Mouse (Mus musculus) forebrain, embryonic 14.5 days (tissue): ENCODE data around the gene Cdh26. TPM values are rescaled to one million over a fixed set of nuclear protein-coding genes. Genes with fewer than 3 reads are reported as not detected.
A peak's percentile ranks its signal among the peaks of the same experiment; 100 is the strongest.

Experiments used
- ATAC-seq: fragments of 200-750 bp; cut with Nextera tagmentation; 2 replicates; pipeline ENCODE4 v1.8.0; 2017; ENCODE audit warnings: mild to moderate bottlenecking, moderate library complexity
- DNase-seq: peaks from one replicate; pipeline ENCODE4 v3.0.0-alpha.2; 2015; ENCODE audit warnings: low spot score
- H3K27ac ChIP-seq: fragments of 300-500 bp; sonication (generic); 2 replicates; pipeline ENCODE4 v1.5.1; 2014; ENCODE audit warnings: low read depth, mild to moderate bottlenecking, control low read depth, low read length, moderate library complexity
- H3K27me3 ChIP-seq: fragments of 300-500 bp; sonication (generic); replicated peaks from 2 replicates; pipeline ENCODE4 v1.6.1; 2014; ENCODE audit warnings: low read length, control low read depth, mixed read lengths; ENCODE audit not compliant: control insufficient read depth, insufficient read depth
- H3K36me3 ChIP-seq: fragments of 300-500 bp; sonication (generic); 2 replicates; pipeline ENCODE4 v1.6.1; 2014; ENCODE audit warnings: low read length, control low read depth; ENCODE audit not compliant: control insufficient read depth, insufficient read depth
- H3K4me1 ChIP-seq: fragments of 300-500 bp; sonication (generic); 2 replicates; pipeline ENCODE4 v1.6.1; 2014; ENCODE audit warnings: antibody characterized with exemption, low read length, control low read depth; ENCODE audit not compliant: control insufficient read depth, insufficient read depth
- H3K4me2 ChIP-seq: fragments of 300-500 bp; sonication (generic); 2 replicates; pipeline ENCODE4 v1.6.1; 2014; ENCODE audit warnings: mild to moderate bottlenecking, control low read depth, low read length
- H3K4me3 ChIP-seq: fragments of 300-500 bp; sonication (generic); 2 replicates; pipeline ENCODE4 v1.5.1; 2014; ENCODE audit warnings: low read depth, low read length, control low read depth
- H3K9ac ChIP-seq: fragments of 300-500 bp; sonication (generic); 2 replicates; pipeline ENCODE4 v1.6.1; 2014; ENCODE audit warnings: mild to moderate bottlenecking, low read length, control low read depth, moderate library complexity
- H3K9me3 ChIP-seq: fragments of 300-500 bp; sonication (generic); replicated peaks from 2 replicates; pipeline ENCODE4 v1.6.1; 2016; ENCODE audit warnings: low read length, control low read depth, mixed read lengths; ENCODE audit not compliant: control insufficient read depth
- WGBS: fragments of 180-500 bp; shearing (Covaris S2); extraction: QIAGEN DNeasy Blood & Tissue Kit; methylation state at CpG from one replicate; pipeline ENCODE4 v1.1.7; 2014; 5-methylcytosine and 5-hydroxymethylcytosine counted together
- polyA plus RNA-seq: library from polyadenylated mRNA; unstranded; fragments of >200 nt; fragmentation: Nextera tagmentation; extraction: Ambion mirVana; gene quantifications from 2 replicates; pipeline ENCODE4 v1.2.1, GENCODE M21; 2014

The Cdh26 gene
- polyA plus RNA-seq, 1 experiment from 2014 or later: 0.11 TPM

DNA sequence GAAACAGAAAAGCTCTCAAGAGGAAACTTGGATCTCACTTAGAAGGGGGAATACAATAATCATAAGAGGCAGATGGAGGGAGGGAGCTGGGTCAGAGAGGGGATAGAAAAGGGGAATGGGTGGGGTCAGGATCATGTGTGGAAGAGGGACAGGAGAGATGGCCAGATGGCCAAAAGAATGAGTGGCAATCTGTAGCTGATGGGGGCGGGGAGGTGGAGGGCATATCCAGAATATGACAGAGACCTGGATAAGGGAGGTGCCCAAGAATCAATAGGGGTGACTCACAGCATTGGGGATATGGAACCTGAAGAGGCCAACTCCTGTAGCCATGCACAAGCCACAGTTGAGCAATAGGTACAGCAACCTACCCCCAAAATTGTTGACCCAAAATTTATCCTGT, 92.5 kb downstream of the Cdh26 start:
- no peak for DNase-seq
- Histone ChIP-seq H3K27me3 (no peaks in the 10 kb centered on the region), H3K36me3 (no peaks in the 10 kb centered on the region), H3K4me2 (no peak overlapping the region), H3K4me1 (peaks cover 7% of the 10 kb centered on the region; the same call in 1 of the 2 replicates), H3K9me3 (no peaks in the 10 kb centered on the region), H3K9ac (no peak overlapping the region), H3K4me3 (no peak overlapping the region), H3K27ac (peak overlapping the region; percentile 55)
- 80% methylated on average over 1 of the region's 1 CpGs for WGBS
- peak; percentile 4; the same call in 1 of the 2 replicates for ATAC-seq

DNA sequence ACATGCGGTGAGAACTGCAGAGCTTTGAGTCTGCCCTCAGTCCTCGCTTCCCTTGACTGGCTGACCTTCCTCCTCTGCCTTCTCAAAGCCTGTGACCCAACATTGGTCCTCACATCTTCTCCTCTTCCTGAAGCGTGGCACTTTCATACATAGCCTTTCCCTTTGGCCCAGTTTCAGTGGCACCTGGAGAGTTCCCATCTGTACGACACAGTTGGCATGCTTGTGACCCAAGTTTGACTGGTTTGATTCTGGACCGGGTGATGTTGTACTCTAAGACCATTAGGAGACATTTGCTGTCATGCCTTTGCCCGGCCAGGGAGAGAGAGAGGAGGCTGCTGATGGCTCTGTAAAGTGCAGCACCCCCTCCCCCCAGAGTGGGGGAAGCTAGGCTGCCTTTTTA, 96.4 kb downstream of the Cdh26 start:
- Histone ChIP-seq H3K36me3 (no peaks in the 10 kb centered on the region), H3K4me2 (no peak overlapping the region), H3K9me3 (no peaks in the 10 kb centered on the region), H3K4me1 (peaks cover 7% of the 10 kb centered on the region; the same call in 1 of the 2 replicates), H3K27ac (no peak overlapping the region), H3K9ac (no peak overlapping the region), H3K27me3 (no peaks in the 10 kb centered on the region), H3K4me3 (no peak overlapping the region)
- ATAC-seq (no peak), DNase-seq (no peak)
- 83% methylated on average over 6 of the region's 6 CpGs for WGBS

DNA sequence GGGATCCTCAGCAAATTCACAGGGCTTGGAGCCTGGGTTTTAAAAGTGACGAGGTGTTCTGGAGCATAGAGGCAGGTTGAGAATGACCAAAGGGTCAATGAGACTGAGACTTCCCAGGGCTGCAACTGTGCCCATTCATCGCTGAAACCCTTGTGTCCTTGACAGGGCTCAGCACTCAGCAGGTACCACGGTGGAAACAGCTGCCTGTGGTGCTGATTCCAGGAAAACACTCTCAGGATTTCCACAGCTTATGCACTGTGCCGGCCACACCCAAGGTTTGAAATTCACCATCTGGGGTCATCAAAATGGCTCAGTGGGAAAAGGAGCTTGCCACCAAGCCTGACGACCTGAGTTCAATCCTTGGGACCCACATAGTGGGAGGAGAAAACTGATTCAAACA, 100.9 kb downstream of the Cdh26 start:
- no peak for DNase-seq
- Histone ChIP-seq H3K27ac (no peak overlapping the region), H3K9ac (no peak overlapping the region), H3K4me3 (no peak overlapping the region), H3K27me3 (no peaks in the 10 kb centered on the region), H3K4me2 (no peak overlapping the region), H3K36me3 (no peaks in the 10 kb centered on the region), H3K4me1 (no peaks in the 10 kb centered on the region), H3K9me3 (no peaks in the 10 kb centered on the region)
- WGBS: 76% methylated on average over 5 of the region's 5 CpGs
- no peak for ATAC-seq

DNA sequence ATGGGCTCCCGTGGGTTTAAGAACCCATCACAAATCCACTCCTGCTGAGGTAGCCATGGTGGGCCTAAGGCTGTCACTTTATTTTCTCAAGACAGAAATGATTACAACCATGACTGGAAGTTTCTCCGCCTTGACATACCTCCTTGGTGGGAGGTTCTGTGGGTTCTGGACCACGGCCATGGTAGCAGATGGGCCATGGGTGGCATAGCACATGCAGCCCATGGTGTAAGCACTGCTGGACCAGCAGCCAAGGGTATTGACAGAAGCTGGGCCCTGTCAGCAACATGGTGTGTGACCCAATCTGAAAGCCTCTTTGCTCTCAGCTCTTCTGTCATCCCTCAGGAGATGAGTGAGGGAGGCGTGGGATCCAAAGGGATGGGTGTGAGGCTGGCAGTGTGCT, 106.2 kb downstream of the Cdh26 start:
- Histone ChIP-seq H3K4me3 (no peak overlapping the region), H3K4me2 (no peak overlapping the region), H3K27me3 (no peaks in the 10 kb centered on the region), H3K36me3 (no peaks in the 10 kb centered on the region), H3K9me3 (no peaks in the 10 kb centered on the region), H3K9ac (no peak overlapping the region), H3K4me1 (no peaks in the 10 kb centered on the region), H3K27ac (no peak overlapping the region)
- ATAC-seq: no peak
- no peak for DNase-seq
- 89% methylated on average over 4 of the region's 4 CpGs for WGBS

Other genes starting within 250 kb of the Cdh26 start
- gene Sycp2, start 22.8 kb upstream of the Cdh26 start, polyA plus RNA-seq: 0.09 and 0.14 TPM in 2 replicates
- gene Ppp1r3d, start 16.1 kb upstream of the Cdh26 start, polyA plus RNA-seq: 1.1 and 1.8 TPM in 2 replicates
- 3.9 and 4.3 TPM in 2 replicates for gene Fam217b, start 16.0 kb upstream of the Cdh26 start, polyA plus RNA-seq